Mouse (Mus musculus) olfactory bulb, adult 2 months (tissue): ENCODE data around the gene Pqlc3. TPM values are rescaled to one million over a fixed set of nuclear protein-coding genes. Genes with fewer than 3 reads are reported as not detected.

Experiments
- H3K27ac ChIP-seq: fragments of 200-500 bp; 2 replicates; pipeline ENCODE4 v1.5.1; 2012; ENCODE audit warnings: low read depth, low read length; ENCODE audit not compliant: insufficient read depth
- H3K4me1 ChIP-seq: fragments of 200-500 bp; 2 replicates; pipeline ENCODE4 v1.6.1; 2012; ENCODE audit warnings: low read length; ENCODE audit not compliant: control insufficient read depth, insufficient read depth
- H3K4me3 ChIP-seq: fragments of 200-500 bp; 2 replicates; pipeline ENCODE4 v1.5.1; 2012; ENCODE audit warnings: mild to moderate bottlenecking, low read depth, low read length, moderate library complexity; ENCODE audit not compliant: insufficient read depth
- CTCF ChIP-seq: fragments of 200-500 bp; IDR thresholded peaks from 2 replicates; pipeline ENCODE4 v1.5.1; 2012; ENCODE audit warnings: low read depth, mild to moderate bottlenecking, low read length, moderate library complexity; ENCODE audit not compliant: insufficient read depth
- POLR2A ChIP-seq: fragments of 200-500 bp; IDR thresholded peaks from 2 replicates; pipeline ENCODE4 v1.6.1; 2012; ENCODE audit warnings: mild to moderate bottlenecking, low read depth, low read length, moderate library complexity; ENCODE audit not compliant: insufficient read depth
- WGBS: fragments of 180-500 bp; shearing (Covaris S2); methylation state at CpG from one replicate; pipeline ENCODE4 v1.1.7; 2018; 5-methylcytosine and 5-hydroxymethylcytosine counted together
- polyA plus RNA-seq: library from polyadenylated mRNA; stranded (reverse); fragments of >200 nt; gene quantifications from 2 replicates; pipeline ENCODE4 v1.2.4, GENCODE M21; 2012; ENCODE audit warnings: low replicate concordance; ENCODE audit not compliant: missing spikeins, insufficient read depth, insufficient read length

Gene Pqlc3
- polyA plus RNA-seq, 1 experiment, result not detected

DNA sequence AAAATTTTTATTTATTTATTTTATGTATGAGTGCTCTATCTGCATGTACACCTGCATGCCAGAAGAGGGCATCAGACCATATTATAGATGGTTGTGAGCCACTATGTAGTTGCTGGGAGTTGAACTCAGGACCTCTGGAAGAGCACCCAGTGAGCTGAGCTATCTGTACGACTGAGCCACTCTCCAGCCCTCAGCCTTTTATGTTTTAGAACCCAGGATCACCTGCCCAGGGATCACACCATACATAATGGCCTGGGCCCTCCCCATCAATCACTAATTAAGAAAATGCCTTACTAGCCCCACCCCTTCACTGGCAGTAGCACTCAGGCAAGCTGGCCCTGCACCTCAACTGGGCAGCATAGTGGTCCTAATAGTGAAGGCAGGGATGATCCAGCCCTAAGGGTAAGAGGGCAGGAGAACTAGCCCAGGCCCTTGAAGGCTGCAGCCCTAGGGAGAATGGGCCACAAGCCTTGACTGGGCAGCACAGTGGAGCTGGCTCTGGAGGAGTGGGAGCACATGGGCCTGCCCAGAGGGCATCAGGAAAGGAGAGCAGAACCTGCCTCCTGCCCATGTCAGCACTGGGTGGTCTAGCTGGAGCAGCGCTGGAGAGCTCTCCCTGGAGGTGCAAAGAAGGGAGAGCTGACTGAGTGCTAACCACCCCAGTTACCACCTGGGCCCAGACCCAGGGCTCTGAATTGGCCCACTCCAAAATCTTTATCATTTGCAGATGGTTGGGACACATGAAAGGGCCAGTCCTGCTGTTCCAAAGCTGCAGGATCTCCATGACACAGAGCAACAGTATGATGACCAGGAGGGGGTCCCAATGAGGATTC, 12.1 kb upstream of the Pqlc3 start:
- H3K4me1 ChIP-seq, result peaks cover 5% of the 10 kb centered on the region; the same call in 1 of the 2 replicates
- no peak overlapping the region for H3K4me3 ChIP-seq
- WGBS, result 87% methylated on average over 2 of the region's 2 CpGs
- H3K27ac ChIP-seq, result no peak overlapping the region
- TF ChIP-seq POLR2A (no peak), CTCF (no peak)

DNA sequence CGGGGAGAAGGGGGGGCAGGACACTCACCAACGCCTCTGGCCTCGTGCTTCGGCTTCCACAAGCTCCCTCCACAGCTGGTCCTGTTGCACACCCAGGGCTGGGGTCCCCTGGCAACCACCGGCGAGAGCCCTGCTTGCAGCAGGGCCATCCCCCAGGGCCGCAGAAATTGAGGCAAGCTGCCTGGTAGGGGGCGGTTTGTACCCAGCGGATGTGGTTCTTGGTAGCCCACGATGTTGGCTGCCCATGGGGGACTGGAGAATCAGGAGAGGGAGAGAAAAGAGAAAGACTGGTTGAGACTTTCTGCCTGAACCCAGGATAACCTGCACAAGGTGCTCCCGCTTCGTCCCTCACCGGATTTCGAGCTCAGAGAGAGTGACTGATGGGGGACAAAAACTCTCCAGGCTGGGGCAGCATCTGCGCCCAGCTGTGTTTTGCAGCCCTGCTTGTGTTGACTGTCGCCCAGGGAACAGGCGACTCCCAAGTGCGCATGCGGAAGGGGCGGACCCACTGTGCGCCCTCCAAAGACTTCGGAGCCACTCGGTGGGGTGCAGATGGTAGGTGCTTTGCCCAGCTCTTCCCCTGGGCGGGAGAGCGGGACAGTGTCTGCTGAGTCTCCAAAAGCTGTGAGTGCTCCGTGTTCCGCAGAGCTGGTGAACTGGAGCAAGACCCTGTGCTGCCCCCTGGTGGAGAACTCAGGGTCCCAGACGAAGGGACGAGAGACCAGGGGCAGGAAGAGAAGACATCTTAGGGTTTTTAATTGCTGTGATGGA, 11.1 kb upstream of the Pqlc3 start, which contains the start of gene 2410004P03Rik:
Gene 2410004P03Rik, minus strand, starts transcription at position 628 of the 771 bp plus-strand sequence.
- H3K4me1 ChIP-seq, result peaks cover 5% of the 10 kb centered on the region; the same call in 1 of the 2 replicates
- 6% methylated on average over 29 of the region's 29 CpGs for WGBS
- H3K4me3 ChIP-seq, result peak within 1 kb of the TSS; percentile 52
- H3K27ac ChIP-seq, result no peak within 1 kb of the TSS
- TF ChIP-seq CTCF (peak; percentile 90), POLR2A (no peak)

DNA sequence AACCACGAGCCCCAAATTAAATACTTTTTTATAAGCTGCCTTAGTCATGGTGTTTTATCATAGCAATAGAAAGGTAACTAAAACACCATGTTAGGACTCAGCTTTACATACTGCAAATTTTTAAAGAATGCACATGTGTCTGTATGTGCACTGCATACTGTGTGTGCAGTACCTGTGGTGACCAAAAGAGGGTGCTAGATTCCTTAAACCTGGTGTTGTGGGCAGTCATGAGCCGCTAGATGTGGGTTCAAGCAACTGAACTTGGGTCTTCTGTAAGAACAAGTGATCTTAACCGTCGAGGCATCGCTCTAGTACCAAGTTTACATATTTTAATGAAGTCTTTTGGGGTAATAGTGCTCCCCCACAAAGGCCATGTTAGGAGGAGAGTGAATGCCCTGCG, 9.3 kb upstream of the Pqlc3 start:
- Histone ChIP-seq H3K4me1 (peaks cover 5% of the 10 kb centered on the region; the same call in 1 of the 2 replicates), H3K27ac (no peak overlapping the region), H3K4me3 (no peak overlapping the region)
- WGBS, result 98% methylated on average over 6 of the region's 6 CpGs
- no peak for TF ChIP-seq CTCF
- no peak for TF ChIP-seq POLR2A

DNA sequence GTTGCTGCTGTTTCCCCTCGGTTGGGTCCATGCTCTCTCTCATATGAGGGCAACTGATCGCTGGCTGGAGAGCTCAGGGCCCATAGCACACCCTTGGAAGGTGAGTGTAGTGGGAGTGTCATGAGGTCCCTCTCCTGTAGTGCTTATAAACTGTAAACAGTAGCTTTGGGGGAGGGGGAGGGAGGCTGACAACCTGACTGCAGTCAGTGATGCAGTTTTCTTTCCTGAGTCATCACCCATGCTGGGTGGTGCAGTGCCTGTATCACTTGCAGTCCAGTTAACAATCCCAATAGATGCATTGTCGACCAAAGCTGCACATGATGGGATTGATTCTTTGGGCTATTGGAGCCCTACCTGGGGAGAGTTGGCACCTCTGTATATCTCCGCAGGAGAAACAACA, 1.0 kb upstream of the Pqlc3 start:
- TF ChIP-seq CTCF, result no peak
- TF ChIP-seq POLR2A, result no peak
- Histone ChIP-seq H3K4me3 (no peak overlapping the region), H3K27ac (no peak overlapping the region), H3K4me1 (peaks cover 11% of the 10 kb centered on the region)
- WGBS, result 69% methylated on average over 4 of the region's 4 CpGs

DNA sequence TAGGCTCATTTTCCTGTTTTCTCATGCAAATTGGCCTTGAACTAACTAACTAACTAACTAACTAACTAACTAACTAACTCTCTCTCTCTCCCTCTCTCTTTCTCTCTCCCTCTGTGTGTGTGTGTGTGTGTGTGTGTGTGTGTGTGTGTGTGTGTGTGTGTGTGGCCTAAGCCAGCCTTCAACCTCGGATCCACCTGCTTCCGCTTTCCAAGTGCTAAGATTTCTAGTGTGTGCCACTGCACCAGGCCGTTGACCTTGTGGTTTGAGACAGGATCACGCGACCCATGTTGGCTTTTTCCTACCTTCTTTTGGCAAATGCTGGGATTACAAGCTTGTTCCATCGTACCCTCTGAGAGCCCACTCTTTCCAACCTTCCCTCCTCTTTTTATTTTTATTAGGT, 420 bp upstream of the Pqlc3 start:
- H3K4me3 ChIP-seq, result no peak overlapping the region
- WGBS, result 76% methylated on average over 6 of the region's 6 CpGs
- no peak for TF ChIP-seq POLR2A
- TF ChIP-seq CTCF, result no peak
- peaks cover 11% of the 10 kb centered on the region for H3K4me1 ChIP-seq
- H3K27ac ChIP-seq, result no peak overlapping the region

DNA sequence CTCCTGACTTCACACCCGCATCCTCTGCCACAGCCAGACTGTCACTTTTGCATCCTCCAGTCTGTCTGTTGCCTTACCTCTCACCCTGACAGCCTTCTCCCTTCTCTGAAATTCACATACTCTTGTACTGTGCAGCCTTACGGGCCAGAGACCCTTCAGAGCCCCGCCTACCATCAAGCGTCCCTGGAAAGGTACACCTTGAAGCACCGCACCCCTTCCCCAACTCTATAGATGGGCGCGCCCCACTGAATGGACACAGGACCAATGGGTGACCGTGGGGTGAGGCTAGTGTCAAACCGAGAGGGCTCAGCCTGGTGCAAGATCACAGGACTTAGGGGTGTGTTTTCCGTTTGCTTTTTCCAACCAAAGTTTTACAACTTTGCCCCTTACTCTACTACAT, 1.1 kb downstream of the Pqlc3 start:
- Histone ChIP-seq H3K4me1 (peaks cover 11% of the 10 kb centered on the region), H3K27ac (no peak overlapping the region), H3K4me3 (peak overlapping the region; percentile 57)
- TF ChIP-seq POLR2A (no peak), CTCF (no peak)
- WGBS, result 6% methylated on average over 10 of the region's 10 CpGs

DNA sequence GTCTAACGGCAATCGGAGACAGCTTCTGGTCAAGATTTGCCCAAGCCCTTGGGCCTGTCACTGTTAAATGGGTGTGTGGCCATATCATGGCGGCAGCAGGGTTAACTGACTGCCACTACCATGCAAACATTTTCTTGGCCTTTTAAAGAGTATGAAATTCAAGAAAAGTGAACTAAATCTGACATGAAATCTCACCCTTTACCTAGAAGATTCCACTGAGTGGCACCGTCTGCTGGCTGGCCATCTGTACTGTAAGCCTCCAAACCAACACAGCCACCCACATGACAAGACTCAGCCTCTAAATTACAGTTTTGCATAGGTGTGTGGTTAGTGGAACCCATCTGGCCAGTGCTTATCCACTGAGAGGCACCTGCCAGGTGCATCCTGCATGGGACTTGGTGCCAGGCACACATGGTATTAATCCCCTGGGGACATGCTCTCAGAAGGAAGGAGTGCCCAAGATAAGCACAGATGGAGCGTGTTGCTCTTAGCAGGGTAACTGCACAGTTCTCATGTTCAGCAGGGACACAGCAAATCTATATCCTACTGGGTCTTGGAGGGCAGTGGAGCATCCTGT, 3.2 kb downstream of the Pqlc3 start:
- TF ChIP-seq POLR2A (no peak), CTCF (no peak)
- 96% methylated on average over 5 of the region's 5 CpGs for WGBS
- H3K4me1 ChIP-seq, result peaks cover 11% of the 10 kb centered on the region
- H3K4me3 ChIP-seq, result no peak overlapping the region
- no peak overlapping the region for H3K27ac ChIP-seq

DNA sequence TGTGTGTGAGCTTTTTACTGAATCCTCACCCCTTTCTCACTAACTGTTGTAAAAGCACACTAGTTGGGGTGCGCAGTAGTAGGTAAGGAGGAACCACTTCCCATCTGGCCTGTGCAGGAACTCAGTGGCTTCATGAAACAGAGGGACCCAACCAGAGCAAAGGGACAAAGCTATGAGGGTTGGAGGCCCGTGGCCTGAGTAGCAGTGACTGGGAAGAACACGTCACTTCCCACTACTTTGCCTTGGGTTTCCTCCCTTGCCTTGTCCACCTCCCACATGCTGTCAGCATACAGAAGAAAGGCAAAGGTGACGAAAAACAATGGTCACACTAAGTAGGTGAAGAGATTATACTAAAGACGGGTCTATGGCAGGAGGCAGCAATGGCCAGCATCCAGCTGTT, 3.9 kb downstream of the Pqlc3 start:
- WGBS, result 89% methylated on average over 5 of the region's 5 CpGs
- TF ChIP-seq POLR2A (no peak), CTCF (no peak)
- H3K4me3 ChIP-seq, result no peak overlapping the region
- no peak overlapping the region for H3K27ac ChIP-seq
- H3K4me1 ChIP-seq, result peaks cover 11% of the 10 kb centered on the region
